Mouse (Mus musculus): ENCODE measurements around the gene Dip2b. TPM values are rescaled to one million over a fixed set of nuclear protein-coding genes. Genes with fewer than 3 reads are reported as not detected.

Dip2b gene
- polyA plus RNA-seq, 1 experiment from 2014 or later: 3.0 TPM

- Histone ChIP-seq H3K4me1 (ENCODE audit: control insufficient read depth, low read depth, low read length) (no peaks in the 10 kb centered on the region; the same call in 1 of the 2 replicates), H3K9me3 (replicated peaks; ENCODE audit: control insufficient read depth, low read length) (no peaks in the 10 kb centered on the region), H3K4me3 (ENCODE audit: low read depth, low read length) (no peak overlapping the region), H3K27ac (ENCODE audit: low read length) (no peak overlapping the region), H3K4me2 (ENCODE audit: low read depth, low read length) (no peak overlapping the region), H3K36me3 (ENCODE audit: control insufficient read depth, insufficient read depth) (0 out of 2 replicates have a peak, but pooled peaks cover 4% of the 10 kb centered on the region), H3K9ac (ENCODE audit: low read depth, low read length) (no peak overlapping the region), H3K27me3 (ENCODE audit: control insufficient read depth, insufficient read depth, low read depth, low read length) (no peaks in the 10 kb centered on the region)
- WGBS (ENCODE audit: insufficient replicate concordance): 68% methylated on average over 3 of the region's 3 CpGs
- ATAC-seq (ENCODE audit: low read depth): peak; percentile 47; the same call in 1 of the 2 replicates
Measured at GRCm38 (mm10) chr15:100145917-100146316, 107.5 kb downstream of the Dip2b start.

DNA sequence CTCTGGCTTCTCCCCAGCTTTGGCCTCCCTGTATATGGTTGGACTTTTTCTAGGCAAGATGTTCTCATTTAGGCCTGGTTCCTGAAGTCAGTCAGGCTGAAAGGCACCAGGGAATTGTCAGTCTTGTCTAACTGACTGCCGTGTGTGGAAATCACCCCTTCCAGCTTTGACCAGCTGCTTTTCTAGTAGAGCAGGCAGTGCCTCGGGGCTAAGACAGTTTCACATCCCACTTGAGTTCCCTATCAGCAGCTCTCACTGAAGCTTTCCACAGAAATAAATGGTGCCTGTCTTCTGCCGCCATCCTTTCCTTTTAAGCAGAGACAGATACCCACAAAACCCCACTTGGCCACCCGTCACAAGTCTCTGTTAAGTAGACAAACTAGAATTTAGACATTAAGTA lies 112.1 kb downstream of the Dip2b start:
- Histone ChIP-seq H3K9me3 (replicated peaks; ENCODE audit: control insufficient read depth, low read length) (no peaks in the 10 kb centered on the region), H3K36me3 (ENCODE audit: control insufficient read depth, insufficient read depth) (peaks cover 5% of the 10 kb centered on the region), H3K27ac (ENCODE audit: low read length) (no peak overlapping the region), H3K4me3 (ENCODE audit: low read depth, low read length) (no peak overlapping the region), H3K4me1 (ENCODE audit: control insufficient read depth, low read depth, low read length) (no peaks in the 10 kb centered on the region; the same call in 1 of the 2 replicates), H3K9ac (ENCODE audit: low read depth, low read length) (no peak overlapping the region), H3K27me3 (ENCODE audit: control insufficient read depth, insufficient read depth, low read depth, low read length) (no peaks in the 10 kb centered on the region), H3K4me2 (ENCODE audit: low read depth, low read length) (no peak overlapping the region)
- ATAC-seq (ENCODE audit: low read depth): no peak
- WGBS (ENCODE audit: insufficient replicate concordance): 60% methylated on average over 4 of the region's 4 CpGs

- H3K27me3 ChIP-seq (ENCODE audit: control insufficient read depth, insufficient read depth, low read depth, low read length): no peaks in the 10 kb centered on the region
- 76% methylated on average over 3 of the region's 3 CpGs for WGBS (ENCODE audit: insufficient replicate concordance)
- peaks cover 5% of the 10 kb centered on the region for H3K36me3 ChIP-seq (ENCODE audit: control insufficient read depth, insufficient read depth)
- H3K27ac ChIP-seq (ENCODE audit: low read length): no peak overlapping the region
- H3K9me3 ChIP-seq (replicated peaks; ENCODE audit: control insufficient read depth, low read length): no peaks in the 10 kb centered on the region
- ATAC-seq (ENCODE audit: low read depth): no peak
- no peak overlapping the region for H3K4me3 ChIP-seq (ENCODE audit: low read depth, low read length)
- no peaks in the 10 kb centered on the region for H3K4me1 ChIP-seq (ENCODE audit: control insufficient read depth, low read depth, low read length)
- H3K9ac ChIP-seq (ENCODE audit: low read depth, low read length): no peak overlapping the region
- H3K4me2 ChIP-seq (ENCODE audit: low read depth, low read length): no peak overlapping the region
Measured at GRCm38 (mm10) chr15:100152321-100152720, 113.9 kb downstream of the Dip2b start.

DNA sequence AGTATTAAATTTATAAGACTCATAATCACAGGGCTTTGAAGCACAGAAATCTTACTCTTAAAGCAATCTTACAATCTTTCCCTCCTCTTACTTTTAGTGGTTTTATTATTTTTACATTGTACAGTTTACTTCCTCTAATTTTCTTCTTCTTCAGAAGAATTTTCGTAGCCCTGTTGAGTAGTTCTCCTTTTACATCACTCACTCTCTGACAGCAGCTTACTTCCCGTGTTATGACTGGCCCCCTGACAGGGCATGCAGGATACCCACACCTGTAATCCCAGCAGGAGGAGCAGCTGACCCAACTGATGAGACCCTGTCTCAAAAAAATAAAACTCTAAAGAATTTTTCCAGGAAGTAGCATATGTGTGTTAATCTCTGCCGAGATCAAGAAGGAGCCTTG lies 114.6 kb downstream of the Dip2b start:
- H3K4me3 ChIP-seq (ENCODE audit: low read depth, low read length): no peak overlapping the region
- no peak overlapping the region for H3K4me2 ChIP-seq (ENCODE audit: low read depth, low read length)
- WGBS (ENCODE audit: insufficient replicate concordance): 34% methylated on average over 3 of the region's 3 CpGs
- no peaks in the 10 kb centered on the region for H3K27me3 ChIP-seq (ENCODE audit: control insufficient read depth, insufficient read depth, low read depth, low read length)
- no peak overlapping the region for H3K9ac ChIP-seq (ENCODE audit: low read depth, low read length)
- peaks cover 5% of the 10 kb centered on the region for H3K36me3 ChIP-seq (ENCODE audit: control insufficient read depth, insufficient read depth)
- no peak for ATAC-seq (ENCODE audit: low read depth)
- H3K4me1 ChIP-seq (ENCODE audit: control insufficient read depth, low read depth, low read length): no peaks in the 10 kb centered on the region
- H3K9me3 ChIP-seq (replicated peaks; ENCODE audit: control insufficient read depth, low read length): no peaks in the 10 kb centered on the region
- no peak overlapping the region for H3K27ac ChIP-seq (ENCODE audit: low read length)

- peaks cover 5% of the 10 kb centered on the region for H3K36me3 ChIP-seq (ENCODE audit: control insufficient read depth, insufficient read depth)
- H3K4me3 ChIP-seq (ENCODE audit: low read depth, low read length): no peak overlapping the region
- no peak overlapping the region for H3K27ac ChIP-seq (ENCODE audit: low read length)
- no peak for ATAC-seq (ENCODE audit: low read depth)
- H3K9me3 ChIP-seq (replicated peaks; ENCODE audit: control insufficient read depth, low read length): no peaks in the 10 kb centered on the region
- H3K27me3 ChIP-seq (ENCODE audit: control insufficient read depth, insufficient read depth, low read depth, low read length): no peaks in the 10 kb centered on the region
- no peak overlapping the region for H3K4me2 ChIP-seq (ENCODE audit: low read depth, low read length)
- no peak overlapping the region for H3K9ac ChIP-seq (ENCODE audit: low read depth, low read length)
- no peaks in the 10 kb centered on the region for H3K4me1 ChIP-seq (ENCODE audit: control insufficient read depth, low read depth, low read length)
- 57% methylated on average over 4 of the region's 4 CpGs for WGBS (ENCODE audit: insufficient replicate concordance)
Measured at GRCm38 (mm10) chr15:100156095-100156707, 117.7 kb downstream of the Dip2b start.

- Histone ChIP-seq H3K36me3 (ENCODE audit: control insufficient read depth, insufficient read depth) (peaks cover 5% of the 10 kb centered on the region), H3K9me3 (replicated peaks; ENCODE audit: control insufficient read depth, low read length) (no peaks in the 10 kb centered on the region), H3K4me1 (ENCODE audit: control insufficient read depth, low read depth, low read length) (no peaks in the 10 kb centered on the region), H3K4me2 (ENCODE audit: low read depth, low read length) (no peak overlapping the region), H3K27me3 (ENCODE audit: control insufficient read depth, insufficient read depth, low read depth, low read length) (no peaks in the 10 kb centered on the region), H3K4me3 (ENCODE audit: low read depth, low read length) (no peak overlapping the region), H3K27ac (ENCODE audit: low read length) (no peak overlapping the region), H3K9ac (ENCODE audit: low read depth, low read length) (no peak overlapping the region)
- WGBS (ENCODE audit: insufficient replicate concordance): 72% methylated on average over 10 of the region's 10 CpGs
- ATAC-seq (ENCODE audit: low read depth): no peak
Measured at GRCm38 (mm10) chr15:100156781-100157470, 118.5 kb downstream of the Dip2b start.

GRCm38 (mm10) chr15:100158985-100159384 lies 120.5 kb downstream of the Dip2b start:
- peaks cover 5% of the 10 kb centered on the region for H3K36me3 ChIP-seq (ENCODE audit: control insufficient read depth, insufficient read depth)
- H3K27ac ChIP-seq (ENCODE audit: low read length): no peak overlapping the region
- H3K9ac ChIP-seq (ENCODE audit: low read depth, low read length): no peak overlapping the region
- no peaks in the 10 kb centered on the region for H3K27me3 ChIP-seq (ENCODE audit: control insufficient read depth, insufficient read depth, low read depth, low read length)
- 51% methylated on average over 10 of the region's 10 CpGs for WGBS (ENCODE audit: insufficient replicate concordance)
- H3K4me1 ChIP-seq (ENCODE audit: control insufficient read depth, low read depth, low read length): no peaks in the 10 kb centered on the region
- ATAC-seq (ENCODE audit: low read depth): no peak
- H3K4me3 ChIP-seq (ENCODE audit: low read depth, low read length): no peak overlapping the region
- no peaks in the 10 kb centered on the region for H3K9me3 ChIP-seq (replicated peaks; ENCODE audit: control insufficient read depth, low read length)
- H3K4me2 ChIP-seq (ENCODE audit: low read depth, low read length): no peak overlapping the region

GRCm38 (mm10) chr15:100161747-100162280 lies 123.3 kb downstream of the Dip2b start:
- Histone ChIP-seq H3K9ac (ENCODE audit: low read depth, low read length) (no peak overlapping the region), H3K4me2 (ENCODE audit: low read depth, low read length) (no peak overlapping the region), H3K4me1 (ENCODE audit: control insufficient read depth, low read depth, low read length) (no peaks in the 10 kb centered on the region), H3K27me3 (ENCODE audit: control insufficient read depth, insufficient read depth, low read depth, low read length) (no peaks in the 10 kb centered on the region), H3K36me3 (ENCODE audit: control insufficient read depth, insufficient read depth) (no peaks in the 10 kb centered on the region; the same call in 1 of the 2 replicates), H3K9me3 (replicated peaks; ENCODE audit: control insufficient read depth, low read length) (no peaks in the 10 kb centered on the region), H3K27ac (ENCODE audit: low read length) (no peak overlapping the region), H3K4me3 (ENCODE audit: low read depth, low read length) (no peak overlapping the region)
- WGBS (ENCODE audit: insufficient replicate concordance): 75% methylated on average over 6 of the region's 6 CpGs
- ATAC-seq (ENCODE audit: low read depth): no peak
